Mouse (Mus musculus) adrenal gland, postnatal 36 days (tissue): Measurements from ENCODE around the gene Amh. TPM values are rescaled to one million over a fixed set of nuclear protein-coding genes. Genes with fewer than 3 reads are reported as not detected.
A peak's percentile ranks its signal among the peaks of the same experiment; 100 is the strongest.

Source experiments
- DNase-seq, 2 experiments: peaks; one replicate each; pipeline ENCODE4 v3.0.0; 2021; ENCODE audit warnings: mixed read lengths in 1 of 2
- total RNA-seq, 2 experiments: library from RNA; stranded (reverse); gene quantifications; 2 replicates each; pipeline ENCODE4 v1.2.3; 2021

Amh gene
- total RNA-seq, 2 experiments from 2014 or later: 0.40 to 0.83 TPM

DNA sequence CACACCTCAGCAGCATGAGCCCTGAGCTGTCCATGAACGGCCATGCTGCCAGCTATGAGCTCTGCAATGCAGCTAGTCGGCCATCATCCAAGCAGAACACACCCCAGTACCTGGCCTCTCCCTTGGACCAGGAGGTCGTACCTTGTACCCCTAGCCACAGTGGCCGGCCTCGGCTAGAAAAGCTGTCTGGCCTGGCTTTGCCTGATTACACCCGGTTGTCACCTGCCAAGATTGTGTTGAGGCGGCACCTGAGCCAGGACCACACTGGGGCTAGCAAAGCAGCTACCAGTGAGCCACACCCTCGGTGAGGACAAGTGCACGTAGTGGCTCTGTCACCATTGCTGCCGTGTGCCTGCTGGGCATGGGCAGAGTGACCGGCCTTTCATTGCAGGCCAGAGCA is 19.1 kb upstream of the Amh start:
- DNase-seq: no peak

DNA sequence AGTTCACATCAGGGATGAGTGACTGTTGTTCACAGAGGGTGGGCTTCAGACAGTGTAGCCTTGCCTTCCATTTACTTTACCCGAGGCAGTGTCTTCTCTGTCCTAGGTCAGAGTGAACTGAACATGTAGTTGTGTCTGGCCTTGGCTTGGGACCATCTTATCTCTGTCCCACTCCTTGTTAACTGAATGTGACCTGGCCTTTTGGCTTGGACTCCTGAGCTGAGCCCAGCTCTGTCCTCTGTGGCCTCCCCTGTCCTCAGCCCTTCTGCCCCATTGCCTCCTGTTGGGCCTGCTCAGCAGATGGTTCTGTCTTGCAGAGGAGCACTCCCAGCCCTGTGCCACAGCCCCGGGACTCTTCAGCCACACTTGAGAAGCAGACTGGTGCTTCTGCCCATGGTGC is 17.5 kb upstream of the Amh start:
- no peak for DNase-seq

DNA sequence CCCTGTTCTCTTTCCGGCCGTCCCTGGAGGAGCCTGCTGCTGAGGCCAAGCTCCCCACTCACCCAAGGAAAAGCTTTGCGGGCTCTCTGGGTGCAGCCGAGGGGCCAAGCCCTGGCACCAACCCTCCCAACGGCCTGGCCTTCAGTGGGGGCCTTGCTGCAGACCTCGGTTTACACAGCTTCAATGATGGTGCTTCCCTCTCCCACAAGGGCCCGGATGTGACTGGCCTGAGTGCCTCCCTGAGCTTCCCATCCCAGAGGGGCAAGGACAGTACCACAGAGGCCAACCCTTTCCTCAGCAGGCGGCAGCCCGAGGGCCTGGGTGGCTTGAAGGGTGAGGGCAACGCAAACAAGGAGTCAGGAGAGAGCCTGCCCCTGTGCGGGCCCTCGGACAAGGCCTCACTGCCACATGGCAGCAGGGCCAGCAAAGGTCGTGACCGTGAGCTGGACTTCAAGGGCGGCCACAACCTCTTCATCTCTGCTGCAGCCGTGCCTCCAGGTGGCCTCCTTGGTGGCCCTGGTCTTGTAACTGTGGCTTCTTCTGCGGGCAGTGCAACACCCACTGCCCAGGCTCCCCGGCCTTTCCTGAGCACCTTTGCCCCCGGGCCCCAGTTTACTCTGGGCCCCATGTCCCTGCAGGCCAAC is 14.2 kb upstream of the Amh start:
- DNase-seq: peak in 1 of 2 experiments; percentile 54

DNA sequence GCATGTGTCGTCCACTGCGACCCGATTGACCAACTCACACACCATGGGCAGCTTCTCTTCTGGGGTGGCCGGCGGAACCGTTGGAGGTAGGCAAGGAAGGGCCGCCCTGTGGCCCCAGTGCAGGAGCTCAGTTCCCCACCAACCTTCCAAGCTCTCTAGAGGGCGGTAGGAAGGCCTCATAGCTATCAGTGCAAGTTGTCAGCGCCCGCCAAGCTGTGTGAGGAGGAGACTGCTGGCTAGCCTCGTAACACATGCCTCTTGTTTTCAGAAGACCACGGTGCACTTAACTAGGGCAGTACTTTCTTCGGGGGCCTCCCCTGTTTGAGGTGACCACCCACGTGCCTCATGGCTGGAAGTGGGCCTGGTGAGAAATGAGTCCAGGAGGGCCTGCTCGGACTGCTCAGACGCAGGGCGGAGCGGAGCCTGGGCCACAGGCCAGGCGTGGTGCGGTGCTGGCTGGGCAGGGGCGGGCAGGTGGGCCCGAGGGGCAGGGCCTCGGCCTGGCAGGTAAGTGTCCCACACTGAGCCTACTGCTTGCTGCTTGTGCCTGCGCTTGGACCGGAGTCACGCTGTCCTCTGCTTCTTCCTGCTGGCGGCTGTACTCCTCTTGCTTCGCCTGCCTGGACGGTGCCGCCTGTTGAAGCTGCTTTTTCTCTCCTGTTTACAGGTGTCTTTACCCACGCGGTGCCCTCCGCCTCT is 13.4 kb upstream of the Amh start:
- DNase-seq: no peak

DNA sequence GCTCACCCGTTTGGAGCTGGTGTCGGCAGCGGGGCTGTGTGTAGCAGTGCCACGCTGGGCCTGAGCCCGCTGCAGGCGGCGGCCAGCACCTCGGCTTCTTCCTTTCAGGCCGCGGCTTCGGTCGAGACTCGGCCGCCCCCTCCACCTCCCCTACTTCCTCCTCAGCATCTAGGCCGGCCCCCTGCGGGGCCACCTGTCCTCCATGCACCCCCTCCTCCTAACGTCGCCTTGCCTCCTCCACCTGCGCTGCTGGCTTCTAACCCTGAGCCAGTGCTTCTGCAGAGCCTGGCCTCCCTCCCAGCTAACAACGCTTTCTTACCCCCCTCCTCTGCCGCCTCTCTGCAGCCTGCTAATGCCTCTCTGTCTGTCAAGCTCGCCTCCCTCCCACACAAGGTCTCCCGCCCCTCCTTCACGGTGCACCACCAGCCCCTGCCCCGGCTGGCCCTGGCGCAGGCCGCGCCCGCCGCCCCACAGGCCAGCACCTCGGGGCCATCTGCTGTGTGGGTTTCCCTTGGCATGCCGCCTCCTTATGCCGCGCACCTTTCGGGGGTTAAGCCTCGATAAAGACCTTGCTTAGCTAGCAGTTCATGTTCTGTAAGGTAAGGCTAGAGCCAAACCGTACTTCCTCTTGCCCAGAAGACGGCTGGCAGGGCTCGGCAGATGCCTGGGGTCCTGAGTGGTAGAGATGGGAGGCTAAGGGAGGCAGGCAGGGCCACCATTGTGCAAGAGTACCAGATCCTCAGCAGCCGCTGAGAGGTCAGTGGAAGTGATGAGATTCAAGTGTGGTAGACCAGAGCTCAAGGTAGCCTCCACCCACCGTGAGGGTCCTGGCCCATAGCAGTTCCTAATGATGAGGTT is 12.6 kb upstream of the Amh start:
- no peak for DNase-seq

DNA sequence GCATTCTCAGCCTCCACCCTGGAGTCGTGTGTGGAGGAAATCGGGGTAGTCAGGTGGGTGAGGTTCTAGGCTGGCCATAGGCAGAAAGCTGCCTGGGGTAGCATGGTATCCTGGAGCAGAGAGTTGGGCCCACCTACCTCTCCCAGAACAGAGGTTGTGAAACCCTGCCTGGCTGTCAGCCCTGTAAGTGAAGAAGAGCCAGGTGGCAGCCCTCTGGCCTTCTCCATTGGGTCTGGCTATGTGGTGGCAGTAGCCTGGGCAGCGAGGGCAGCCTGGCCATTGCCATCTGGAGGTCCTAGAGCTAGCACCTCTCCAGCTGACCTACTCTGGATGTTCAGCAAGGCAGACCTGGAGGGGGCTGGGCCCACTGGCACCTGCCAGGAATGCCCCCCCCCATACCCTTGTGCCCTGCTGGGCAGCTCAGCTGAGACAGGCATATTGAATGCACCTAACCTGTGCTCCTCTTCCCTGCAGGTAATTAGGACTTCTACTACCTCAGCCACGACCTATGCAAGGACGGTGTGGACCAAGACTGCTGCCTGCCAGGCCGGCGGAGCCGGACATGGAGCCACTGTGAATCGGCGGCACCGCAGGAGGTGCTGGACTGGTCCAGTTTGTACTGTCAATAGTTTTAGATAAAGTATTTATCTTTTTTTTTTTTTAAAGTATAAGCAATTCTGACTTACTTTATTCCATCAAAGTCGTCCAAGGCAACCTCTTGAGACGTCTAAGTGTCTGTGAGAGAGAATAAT is 11.8 kb upstream of the Amh start:
- DNase-seq: no peak

DNA sequence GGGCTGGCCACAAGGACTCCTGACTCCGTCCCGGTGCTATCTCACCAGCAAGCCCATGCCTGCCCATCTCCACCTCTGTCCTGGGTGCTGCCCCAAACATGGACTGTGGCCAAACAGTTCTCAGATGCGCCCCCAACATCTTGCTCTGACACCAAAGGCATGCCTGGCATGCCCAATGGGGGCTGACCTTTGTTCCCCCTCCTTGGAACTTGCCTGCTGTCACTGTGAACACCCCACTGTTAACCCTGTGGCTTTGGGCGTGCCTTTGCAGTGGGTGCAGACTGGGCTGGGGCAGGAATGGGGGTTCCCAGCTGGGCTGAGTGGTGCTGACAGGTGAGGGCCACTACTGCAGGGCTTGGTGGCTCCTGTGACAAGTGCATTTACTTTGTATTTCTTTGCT is 11.2 kb upstream of the Amh start:
- no peak for DNase-seq

DNA sequence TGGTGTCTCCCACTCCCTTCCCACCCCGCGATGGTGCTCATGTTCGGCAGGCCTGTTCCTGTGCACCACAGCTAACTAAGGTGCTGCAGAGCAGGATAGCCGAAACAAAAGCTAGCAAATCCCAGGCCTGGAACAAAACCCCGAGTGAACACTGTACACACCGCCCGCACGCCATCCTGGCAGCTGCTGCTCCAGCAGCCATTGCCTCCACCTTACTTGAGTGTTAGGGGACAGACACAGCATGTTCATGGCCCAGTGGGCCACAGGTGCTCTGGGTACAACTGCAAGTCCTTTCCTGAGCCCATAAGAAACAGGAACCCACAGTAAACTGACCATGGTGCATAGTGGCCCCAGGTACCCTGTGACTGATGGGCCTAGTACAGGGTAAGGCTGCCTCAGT is 10.3 kb upstream of the Amh start:
- DNase-seq: no peak

DNA sequence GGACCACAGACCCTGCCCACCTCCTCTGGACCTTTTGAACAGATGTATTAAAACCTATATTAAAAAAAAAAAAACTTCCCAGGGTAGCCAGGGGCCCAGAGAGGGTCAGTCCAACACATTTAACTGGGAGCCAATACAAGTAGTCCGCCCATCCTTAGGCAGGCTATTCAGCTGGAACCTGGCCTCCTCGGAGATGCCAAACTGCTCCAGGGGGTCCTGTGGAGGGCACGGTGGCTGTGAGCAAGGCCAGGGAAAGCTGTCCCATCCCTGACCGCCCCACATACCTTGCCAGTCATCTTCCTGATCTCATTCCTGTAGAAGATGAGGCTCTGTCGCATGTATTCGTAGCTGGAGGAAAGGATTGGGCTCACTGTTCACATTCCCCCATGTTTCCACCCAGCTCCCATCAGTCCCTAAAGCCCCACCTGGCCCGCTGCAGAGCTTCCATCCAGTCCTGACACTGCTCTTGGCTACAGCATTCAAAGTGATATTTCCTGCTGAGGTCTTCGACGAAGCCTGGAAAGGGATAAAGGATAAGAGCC is 8.7 kb upstream of the Amh start:
- no peak for DNase-seq

DNA sequence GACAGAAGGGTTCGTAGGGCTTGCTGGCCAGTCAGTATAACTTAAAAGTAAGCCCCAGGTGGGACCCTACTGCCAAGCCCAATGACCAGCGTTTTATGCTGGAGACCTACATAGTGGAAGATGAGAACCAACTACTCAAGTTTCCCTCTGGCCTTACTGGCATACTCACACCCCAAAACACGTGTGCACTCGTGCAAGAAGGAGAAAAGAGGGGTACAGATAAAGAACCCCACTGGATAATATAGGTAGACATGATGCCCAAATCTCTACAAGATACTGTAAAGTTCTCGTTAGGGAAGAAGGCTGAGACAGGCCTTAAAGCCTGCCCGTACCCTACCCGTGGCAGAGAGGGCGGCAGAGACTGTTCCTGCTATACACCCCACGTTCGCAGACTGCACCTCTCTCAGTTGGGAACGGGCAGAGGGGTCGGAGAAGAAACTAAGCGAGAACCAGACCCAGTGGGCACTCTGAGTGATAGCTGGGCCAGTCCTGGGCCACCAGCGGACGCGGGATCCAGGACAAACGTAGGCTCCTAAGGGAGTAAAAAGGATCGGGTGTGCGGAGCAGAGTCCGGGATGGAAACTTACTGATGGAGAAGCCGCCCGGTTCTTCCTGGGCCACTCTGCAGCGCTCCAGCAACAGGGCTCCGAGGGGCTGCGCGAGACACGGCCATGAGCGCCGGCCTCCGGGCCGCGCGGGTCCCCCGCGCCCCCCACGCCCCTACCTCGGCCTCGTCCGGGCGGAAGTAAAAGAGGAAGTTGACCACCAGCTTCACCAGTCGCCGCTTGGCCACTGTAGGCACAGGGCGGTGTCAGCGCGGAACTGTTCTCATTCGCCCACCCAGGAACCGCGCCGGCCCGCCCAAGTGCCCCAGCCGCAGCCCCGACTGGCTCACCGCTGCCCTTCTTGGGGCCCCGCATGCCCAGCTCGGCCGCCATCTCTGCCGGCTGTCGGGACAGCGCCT is 7.6 kb upstream of the Amh start:
- no peak for DNase-seq

DNA sequence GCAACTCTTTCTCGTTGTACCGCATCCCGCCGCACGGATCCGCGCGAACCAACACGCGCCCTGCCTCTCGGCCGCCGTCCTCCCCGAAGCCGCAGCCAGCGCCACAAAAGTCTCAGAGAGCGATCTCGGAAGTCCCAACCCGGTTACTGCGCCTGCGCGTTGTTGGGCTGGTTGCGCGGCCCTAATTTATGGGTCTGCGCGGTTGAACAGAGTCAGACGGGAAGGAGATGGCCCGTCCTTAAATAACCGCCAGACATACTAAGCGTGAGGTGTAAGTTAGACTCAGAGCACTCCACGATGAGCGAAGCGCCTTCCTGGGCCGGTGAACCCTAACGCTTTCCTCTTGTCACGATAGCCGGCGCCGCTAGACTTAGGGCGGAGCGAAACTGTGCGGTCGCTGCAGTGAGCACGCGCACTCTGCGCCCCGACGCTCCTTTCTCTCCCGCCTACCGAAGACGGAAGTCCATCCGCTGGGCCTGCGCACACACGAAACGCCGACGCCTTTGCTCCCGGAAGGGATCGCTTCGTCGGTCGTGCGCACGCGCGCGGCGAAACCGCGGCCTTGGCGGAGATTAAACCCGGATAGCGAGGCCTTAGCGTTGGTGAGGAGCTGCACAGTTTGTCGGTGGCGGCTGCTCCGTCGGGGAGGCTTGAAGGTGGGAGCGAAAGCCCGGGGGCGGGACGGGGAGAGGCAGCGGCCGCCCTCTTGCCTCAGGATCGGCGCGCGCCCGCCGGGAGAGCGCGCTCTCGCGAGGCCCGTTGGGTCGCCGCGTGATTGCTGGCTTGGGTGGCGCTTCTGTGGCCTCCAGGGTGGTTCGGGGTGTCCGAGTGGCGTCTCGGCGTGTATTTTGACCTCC is 6.7 kb upstream of the Amh start, which contains the start of the genes Sf3a2 and Plekhj1:
Gene Sf3a2, plus strand, starts transcription at position 49 of the 857 bp plus-strand sequence.
Gene Plekhj1, minus strand, starts transcription at position 477 of the 857 bp plus-strand sequence.
- DNase-seq: peak; percentile 95 to 96

DNA sequence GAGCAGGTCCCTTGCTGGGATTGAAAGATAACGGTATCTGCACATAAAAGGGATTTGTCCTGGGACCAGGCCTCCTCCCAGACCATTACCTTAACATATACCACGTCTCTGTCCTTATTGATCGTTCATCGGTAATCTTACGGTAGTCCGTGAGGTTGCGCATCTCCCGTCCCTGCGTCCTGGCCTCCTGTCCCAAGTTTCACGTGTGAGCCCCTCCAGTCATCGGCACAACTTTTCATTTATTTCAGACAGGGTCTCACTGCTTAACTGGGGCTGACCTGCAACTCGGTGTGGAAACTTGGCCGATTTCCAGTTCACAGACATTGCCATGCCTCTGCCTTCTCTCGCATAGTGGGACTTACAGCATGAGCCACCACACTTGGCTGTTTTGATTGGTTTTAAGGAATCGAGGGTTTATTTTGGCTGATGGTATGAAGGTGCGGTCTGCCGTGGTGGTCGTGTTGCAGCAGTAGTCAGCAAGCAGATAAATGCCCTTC is 5.9 kb upstream of the Amh start:
- peak in 1 of 2 experiments; percentile 0 for DNase-seq

DNA sequence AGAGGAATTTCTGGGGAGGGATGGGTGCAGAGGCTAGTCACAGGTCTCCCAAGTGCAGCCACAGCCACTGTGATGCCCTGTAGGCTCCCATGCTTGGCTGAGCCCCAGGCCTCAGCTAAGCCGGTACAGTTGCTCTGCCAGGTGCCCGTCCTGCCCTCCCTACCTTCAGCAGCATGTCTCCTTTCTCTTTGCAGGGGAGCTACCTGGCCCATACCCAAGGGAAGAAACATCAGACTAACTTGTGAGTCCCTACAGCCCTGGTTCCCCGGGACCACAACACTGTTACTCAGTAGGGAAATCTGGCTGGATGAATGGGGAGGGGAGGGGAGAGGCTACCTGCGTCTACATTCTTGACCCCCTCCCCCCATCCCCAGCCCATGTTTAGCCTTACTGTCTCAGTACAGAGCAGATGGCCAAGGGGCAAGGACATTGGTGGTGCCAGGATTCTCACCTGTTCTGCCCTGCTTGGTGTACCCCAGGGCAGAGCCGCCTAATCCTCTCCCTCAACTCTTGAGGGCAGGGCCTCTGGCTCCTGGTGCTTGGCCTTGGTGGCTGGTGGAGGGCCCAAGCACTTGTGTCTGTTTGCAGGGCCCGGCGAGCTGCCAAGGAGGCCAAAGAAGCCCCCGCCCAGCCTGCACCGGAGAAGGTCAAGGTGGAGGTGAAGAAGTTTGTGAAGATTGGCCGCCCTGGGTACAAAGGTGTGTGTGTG is 2.7 kb upstream of the Amh start:
- DNase-seq: no peak

DNA sequence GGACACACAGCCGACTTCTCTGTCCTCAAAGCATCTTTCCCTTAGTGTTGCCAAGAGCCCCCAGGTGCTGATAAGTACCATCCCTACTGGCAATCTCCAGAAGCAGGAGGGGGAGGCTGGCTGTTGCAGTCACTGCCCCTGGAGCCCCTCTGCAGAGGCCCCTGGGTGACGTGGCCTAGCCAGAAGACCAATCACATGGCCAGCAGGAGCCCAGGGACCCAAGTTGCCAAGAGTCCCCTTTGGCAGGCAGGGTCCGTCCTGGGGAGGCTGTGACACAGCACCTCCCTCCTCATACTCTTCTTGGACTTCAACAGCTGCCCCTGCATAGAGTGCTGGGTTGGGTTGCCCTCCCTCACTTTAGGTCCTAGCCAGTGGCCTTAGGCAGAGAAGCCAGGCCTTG is 2.0 kb upstream of the Amh start:
- no peak for DNase-seq

DNA sequence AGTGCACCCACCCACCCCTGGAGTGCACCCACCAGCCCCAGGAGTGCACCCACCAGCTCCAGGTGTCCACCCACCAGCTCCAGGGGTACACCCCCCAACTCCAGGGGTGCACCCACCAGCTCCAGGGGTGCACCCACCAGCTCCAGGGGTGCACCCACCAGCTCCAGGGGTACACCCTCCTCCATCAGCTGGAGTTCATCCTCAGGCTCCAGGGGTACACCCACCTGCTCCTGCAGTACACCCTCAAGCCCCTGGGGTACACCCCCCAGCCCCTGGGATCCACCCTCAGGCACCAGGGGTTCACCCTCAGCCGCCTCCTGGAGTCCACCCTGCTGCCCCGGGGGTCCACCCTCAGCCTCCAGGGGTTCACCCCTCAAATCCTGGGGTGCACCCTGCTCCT is 703 bp upstream of the Amh start:
- DNase-seq: no peak

DNA sequence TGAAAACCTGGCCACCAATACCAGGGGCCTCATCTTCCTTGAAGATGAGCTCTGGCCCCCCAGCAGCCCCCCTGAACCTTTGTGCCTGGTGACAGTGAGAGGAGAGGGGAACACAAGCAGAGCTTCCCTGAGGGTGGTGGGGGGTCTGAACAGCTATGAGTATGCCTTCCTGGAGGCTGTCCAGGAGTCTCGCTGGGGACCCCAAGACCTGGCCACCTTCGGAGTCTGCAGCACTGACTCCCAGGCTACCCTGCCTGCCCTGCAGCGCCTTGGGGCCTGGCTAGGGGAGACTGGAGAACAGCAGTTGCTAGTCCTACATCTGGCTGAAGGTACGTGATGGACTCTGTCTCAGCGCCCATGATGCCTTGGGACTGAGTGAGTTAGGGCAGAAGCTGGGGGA is 279 bp downstream of the Amh start:
- no peak for DNase-seq

DNA sequence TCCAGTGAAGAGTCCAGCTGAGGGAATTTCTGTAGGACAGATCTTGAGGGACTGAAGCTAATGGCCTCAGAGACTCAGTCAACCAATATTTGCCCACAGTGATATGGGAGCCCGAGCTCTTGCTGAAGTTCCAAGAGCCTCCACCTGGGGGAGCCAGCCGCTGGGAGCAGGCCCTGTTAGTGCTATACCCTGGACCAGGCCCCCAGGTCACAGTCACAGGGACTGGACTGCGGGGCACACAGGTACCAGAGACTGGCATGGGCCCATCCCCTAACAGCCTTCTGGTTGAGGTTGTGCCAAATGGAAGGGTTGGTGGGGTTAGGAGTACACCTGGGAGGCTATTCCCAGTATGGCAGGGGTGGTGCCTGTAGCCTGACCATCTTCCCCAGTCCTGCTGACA is 882 bp downstream of the Amh start:
- DNase-seq: peak; percentile 85 to 90

DNA sequence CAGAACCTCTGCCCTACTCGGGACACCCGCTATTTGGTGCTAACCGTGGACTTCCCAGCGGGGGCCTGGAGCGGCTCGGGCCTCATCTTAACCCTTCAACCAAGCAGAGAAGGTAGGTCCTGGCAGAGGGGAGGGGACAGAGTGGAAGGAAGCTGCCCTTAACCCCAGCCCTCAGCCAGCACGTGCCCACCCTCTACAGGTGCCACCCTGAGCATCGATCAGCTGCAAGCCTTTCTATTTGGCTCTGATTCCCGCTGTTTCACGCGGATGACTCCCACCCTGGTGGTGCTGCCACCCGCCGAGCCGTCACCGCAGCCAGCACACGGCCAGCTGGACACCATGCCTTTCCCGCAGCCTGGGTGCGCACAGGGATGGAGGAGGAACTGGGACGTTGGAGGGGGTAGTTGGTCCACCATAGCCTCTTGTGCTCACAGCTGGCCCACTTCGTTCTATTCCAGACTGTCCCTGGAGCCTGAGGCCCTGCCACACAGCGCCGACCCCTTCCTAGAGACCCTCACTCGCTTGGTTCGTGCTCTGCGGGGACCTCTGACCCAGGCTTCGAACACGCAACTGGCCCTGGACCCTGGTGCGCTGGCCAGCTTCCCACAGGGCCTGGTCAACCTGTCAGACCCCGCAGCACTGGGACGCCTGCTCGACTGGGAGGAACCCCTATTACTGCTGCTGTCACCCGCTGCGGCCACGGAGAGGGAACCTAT is 1.5 kb downstream of the Amh start:
- DNase-seq: no peak
